Mouse (Mus musculus): ENCODE data around the gene Fkbp4. TPM values are rescaled to one million over a fixed set of nuclear protein-coding genes. Genes with fewer than 3 reads are reported as not detected.
"Not testable (repeated sequence)": the region's sequence is repeated elsewhere in the genome, so short reads cannot be mapped to it uniquely, and the experiment has no call there.

Gene Fkbp4
- total and polyA plus RNA-seq, 3 experiments = 144 to 369 (median 265) TPM

GRCm38 (mm10) chr6:128390683-128391082 is 47.8 kb downstream of the Fkbp4 start:
- TF ChIP-seq POLR2AphosphoS5 (IDR thresholded peaks at IDR 0.05; ENCODE audit: insufficient replicate concordance, low read depth, low read length) = no peak
- TF ChIP-seq TAL1 (conservative IDR thresholded peaks at IDR 0.05; ENCODE audit: low read depth, low read length) = no peak
- TF ChIP-seq GATA2 (IDR thresholded peaks at IDR 0.05; ENCODE audit: borderline replicate concordance, low read depth, low read length) = no peak
- no peak for TF ChIP-seq GATA1 (IDR thresholded peaks at IDR 0.05; ENCODE audit: borderline replicate concordance, low read length)
- H3K4me1 ChIP-seq (ENCODE audit: insufficient read depth, low read depth, low read length) = no peaks in the 10 kb centered on the region
- no peaks in the 10 kb centered on the region for H3K36me3 ChIP-seq (replicated peaks)
- H3K9me3 ChIP-seq (replicated peaks) = no peaks in the 10 kb centered on the region
- no peak for DNase-seq (ENCODE audit: low spot score)
- H3K4me3 ChIP-seq (ENCODE audit: low read depth, low read length) = no peak overlapping the region
- no peak for ATAC-seq (ENCODE audit: extremely low read depth, insufficient number of reproducible peaks, low FRiP score, poor library complexity, severe bottlenecking)
- H3K27me3 ChIP-seq (ENCODE audit: insufficient read depth, low read length) = peaks cover 14% of the 10 kb centered on the region

DNA sequence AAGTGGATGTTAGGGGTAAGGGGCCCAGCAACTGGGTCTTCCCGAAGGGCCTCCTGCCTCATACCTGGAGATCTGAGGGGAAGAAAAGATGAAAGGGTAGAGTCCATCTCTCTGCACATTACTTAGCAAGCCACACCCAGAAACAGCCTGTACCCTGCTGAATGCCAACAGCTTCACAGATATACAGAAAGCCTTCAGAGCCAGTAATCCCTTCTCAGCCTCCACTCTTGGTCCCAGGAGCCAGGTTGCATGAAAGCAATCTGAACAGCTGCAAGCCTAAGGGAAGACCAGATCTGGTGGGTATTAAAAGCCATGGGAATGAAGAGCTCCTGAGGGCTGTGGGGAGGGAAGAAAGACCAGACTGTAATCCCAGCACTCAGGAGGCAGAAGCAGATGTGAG is 49.3 kb downstream of the Fkbp4 start:
- no peaks in the 10 kb centered on the region for H3K36me3 ChIP-seq (replicated peaks)
- peaks cover 14% of the 10 kb centered on the region for H3K27me3 ChIP-seq (ENCODE audit: insufficient read depth, low read length)
- H3K4me1 ChIP-seq (ENCODE audit: insufficient read depth, low read depth, low read length) = no peaks in the 10 kb centered on the region
- TF ChIP-seq POLR2AphosphoS5 (IDR thresholded peaks at IDR 0.05; ENCODE audit: insufficient replicate concordance, low read depth, low read length) = no peak
- no peak for TF ChIP-seq CTCF (IDR thresholded peaks at IDR 0.05; ENCODE audit: low read depth, low read length)
- no peak for TF ChIP-seq GATA1 (IDR thresholded peaks at IDR 0.05; ENCODE audit: borderline replicate concordance, low read length)
- no peak for TF ChIP-seq TAL1 (conservative IDR thresholded peaks at IDR 0.05; ENCODE audit: low read depth, low read length)
- TF ChIP-seq GATA2 (IDR thresholded peaks at IDR 0.05; ENCODE audit: borderline replicate concordance, low read depth, low read length) = no peak
- DNase-seq (ENCODE audit: low spot score) (no peak), ATAC-seq (ENCODE audit: extremely low read depth, insufficient number of reproducible peaks, low FRiP score, poor library complexity, severe bottlenecking) (no peak)
- H3K9me3 ChIP-seq (replicated peaks) = no peaks in the 10 kb centered on the region
- no peak overlapping the region for H3K4me3 ChIP-seq (ENCODE audit: low read depth, low read length)

- Histone ChIP-seq H3K27me3 (ENCODE audit: insufficient read depth, low read length) (peaks cover 22% of the 10 kb centered on the region), H3K4me1 (ENCODE audit: insufficient read depth, low read depth, low read length) (peaks cover 4% of the 10 kb centered on the region; the same call in 1 of the 2 replicates), H3K4me3 (ENCODE audit: low read depth, low read length) (no peak overlapping the region), H3K36me3 (replicated peaks) (no peaks in the 10 kb centered on the region), H3K9me3 (replicated peaks) (no peaks in the 10 kb centered on the region)
- TF ChIP-seq TAL1 (conservative IDR thresholded peaks at IDR 0.05; ENCODE audit: low read depth, low read length) = no peak
- TF ChIP-seq POLR2AphosphoS5 (IDR thresholded peaks at IDR 0.05; ENCODE audit: insufficient replicate concordance, low read depth, low read length) = no peak
- TF ChIP-seq GATA1 (IDR thresholded peaks at IDR 0.05; ENCODE audit: borderline replicate concordance, low read length) = no peak
- TF ChIP-seq GATA2 (IDR thresholded peaks at IDR 0.05; ENCODE audit: borderline replicate concordance, low read depth, low read length) = no peak
- no peak for TF ChIP-seq CTCF (IDR thresholded peaks at IDR 0.05; ENCODE audit: low read depth, low read length)
- ATAC-seq (ENCODE audit: extremely low read depth, insufficient number of reproducible peaks, low FRiP score, poor library complexity, severe bottlenecking) (no peak), DNase-seq (ENCODE audit: low spot score) (no peak)
These were observed 53.5 kb downstream of the Fkbp4 start for GRCm38 (mm10) chr6:128385026-128385425.

GRCm38 (mm10) chr6:128383752-128384151 is 54.7 kb downstream of the Fkbp4 start:
- H3K27me3 ChIP-seq (ENCODE audit: insufficient read depth, low read length) = peaks cover 24% of the 10 kb centered on the region; the same call in 1 of the 2 replicates
- peaks cover 4% of the 10 kb centered on the region for H3K4me1 ChIP-seq (ENCODE audit: insufficient read depth, low read depth, low read length)
- TF ChIP-seq GATA1 (IDR thresholded peaks at IDR 0.05; ENCODE audit: borderline replicate concordance, low read length) (no peak), TAL1 (conservative IDR thresholded peaks at IDR 0.05; ENCODE audit: low read depth, low read length) (no peak), GATA2 (IDR thresholded peaks at IDR 0.05; ENCODE audit: borderline replicate concordance, low read depth, low read length) (no peak), CTCF (IDR thresholded peaks at IDR 0.05; ENCODE audit: low read depth, low read length) (no peak), POLR2AphosphoS5 (IDR thresholded peaks at IDR 0.05; ENCODE audit: insufficient replicate concordance, low read depth, low read length) (no peak)
- no peak overlapping the region for H3K4me3 ChIP-seq (ENCODE audit: low read depth, low read length)
- ATAC-seq (ENCODE audit: extremely low read depth, insufficient number of reproducible peaks, low FRiP score, poor library complexity, severe bottlenecking) = peak; percentile 78
- H3K9me3 ChIP-seq (replicated peaks) = no peaks in the 10 kb centered on the region
- DNase-seq (ENCODE audit: low spot score) = no peak
- H3K36me3 ChIP-seq (replicated peaks) = no peaks in the 10 kb centered on the region

DNA sequence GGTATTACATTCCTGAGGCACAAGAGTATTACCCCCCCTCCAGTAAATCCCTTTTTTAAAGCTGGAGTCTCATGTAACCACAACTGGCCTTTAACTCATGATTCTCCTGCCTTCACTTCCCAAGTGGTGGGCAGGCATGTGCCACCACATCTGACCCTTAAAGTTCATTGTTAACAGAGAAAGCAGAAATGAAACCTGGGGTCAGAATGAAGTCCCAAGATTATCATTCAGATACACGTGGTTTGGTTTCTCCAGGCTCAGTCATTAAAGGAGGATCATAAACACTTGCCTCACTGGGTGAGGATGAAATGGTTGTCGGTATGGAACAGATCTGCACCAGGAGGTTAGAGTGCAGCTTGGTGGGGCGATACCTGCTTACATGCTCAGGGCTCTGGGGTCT is 57.2 kb downstream of the Fkbp4 start:
- Histone ChIP-seq H3K36me3 (replicated peaks) (peaks cover 8% of the 10 kb centered on the region), H3K4me3 (ENCODE audit: low read depth, low read length) (no peak overlapping the region), H3K9me3 (replicated peaks) (no peaks in the 10 kb centered on the region), H3K4me1 (ENCODE audit: insufficient read depth, low read depth, low read length) (peaks cover 4% of the 10 kb centered on the region), H3K27me3 (ENCODE audit: insufficient read depth, low read length) (peaks cover 18% of the 10 kb centered on the region; the same call in 1 of the 2 replicates)
- ATAC-seq (ENCODE audit: extremely low read depth, insufficient number of reproducible peaks, low FRiP score, poor library complexity, severe bottlenecking) (no peak), DNase-seq (ENCODE audit: low spot score) (no peak)
- TF ChIP-seq TAL1 (conservative IDR thresholded peaks at IDR 0.05; ENCODE audit: low read depth, low read length) (no peak), CTCF (IDR thresholded peaks at IDR 0.05; ENCODE audit: low read depth, low read length) (no peak), POLR2AphosphoS5 (IDR thresholded peaks at IDR 0.05; ENCODE audit: insufficient replicate concordance, low read depth, low read length) (no peak), GATA2 (IDR thresholded peaks at IDR 0.05; ENCODE audit: borderline replicate concordance, low read depth, low read length) (no peak), GATA1 (IDR thresholded peaks at IDR 0.05; ENCODE audit: borderline replicate concordance, low read length) (no peak)

DNA sequence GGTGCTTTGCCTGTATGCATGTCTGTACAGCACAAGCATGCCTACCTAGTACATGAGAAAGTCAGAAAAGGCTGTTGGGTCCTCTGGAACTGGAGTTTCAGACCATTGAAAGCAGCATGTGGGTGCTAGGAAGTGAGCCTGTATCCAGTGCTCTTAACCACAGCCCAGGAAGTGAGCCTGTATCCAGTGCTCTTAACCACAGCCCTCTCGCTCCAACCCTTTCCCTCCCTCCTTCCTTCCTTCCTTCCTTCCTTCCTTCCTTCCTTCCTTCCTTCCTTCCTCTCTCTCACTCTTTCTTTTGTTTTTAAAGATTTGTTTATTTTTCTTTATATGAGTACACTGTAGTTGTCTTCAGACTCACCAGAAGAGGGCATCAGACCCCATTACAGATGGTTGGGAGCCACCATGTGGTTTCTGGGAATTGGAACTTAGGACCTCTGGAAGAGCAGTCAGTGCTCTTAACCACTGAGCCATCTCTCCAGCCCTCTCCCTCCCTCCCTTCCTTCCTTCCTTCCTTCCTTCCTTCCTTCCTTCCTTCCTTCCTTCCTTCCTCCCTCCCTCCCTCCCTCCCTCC is 57.8 kb downstream of the Fkbp4 start:
- not testable (repeated sequence) for DNase-seq (ENCODE audit: low spot score); H3K4me3 ChIP-seq (ENCODE audit: low read depth, low read length); H3K4me1 ChIP-seq (ENCODE audit: insufficient read depth, low read depth, low read length); ATAC-seq (ENCODE audit: extremely low read depth, insufficient number of reproducible peaks, low FRiP score, poor library complexity, severe bottlenecking); H3K9me3 ChIP-seq (replicated peaks)
- peaks cover 14% of the 10 kb centered on the region; the same call in 1 of the 2 replicates for H3K27me3 ChIP-seq (ENCODE audit: insufficient read depth, low read length)
- H3K36me3 ChIP-seq (replicated peaks) = peaks cover 14% of the 10 kb centered on the region

Other genes with a start within 250 kb of the Fkbp4 start
- not detected in 2 replicates for gene Tead4, start 137.9 kb downstream of the Fkbp4 start, total RNA-seq (2014; fragmentation: Nextera tagmentation)
- 0.05 and 0.06 TPM in 2 replicates for gene Tead4, start 137.9 kb downstream of the Fkbp4 start, total RNA-seq (2017)
- gene Tead4, start 137.9 kb downstream of the Fkbp4 start, polyA plus RNA-seq (2012) = not detected in 2 replicates
- gene Tulp3, start 82.8 kb downstream of the Fkbp4 start, total RNA-seq (2014; fragmentation: Nextera tagmentation) = 29.6 and 32.4 TPM in 2 replicates
- gene Tulp3, start 82.8 kb downstream of the Fkbp4 start, total RNA-seq (2017) = 4.5 and 5.2 TPM in 2 replicates
- 5.6 and 6.0 TPM in 2 replicates for gene Tulp3, start 82.8 kb downstream of the Fkbp4 start, polyA plus RNA-seq (2012)
- gene Rhno1, start 75.8 kb downstream of the Fkbp4 start, total RNA-seq (2014; fragmentation: Nextera tagmentation) = 52.4 and 52.8 TPM in 2 replicates
- gene Rhno1, start 75.8 kb downstream of the Fkbp4 start, total RNA-seq (2017) = 66.0 and 66.5 TPM in 2 replicates
- gene Rhno1, start 75.8 kb downstream of the Fkbp4 start, polyA plus RNA-seq (2012) = 82.8 and 84.1 TPM in 2 replicates
- gene Foxm1, start 75.7 kb downstream of the Fkbp4 start, total RNA-seq (2014; fragmentation: Nextera tagmentation) = 82.2 and 121 TPM in 2 replicates
- gene Foxm1, start 75.7 kb downstream of the Fkbp4 start, total RNA-seq (2017) = 18.9 and 21.4 TPM in 2 replicates
- 72.3 and 76.3 TPM in 2 replicates for gene Foxm1, start 75.7 kb downstream of the Fkbp4 start, polyA plus RNA-seq (2012)
- not detected in 2 replicates for gene Tex52, start 63.2 kb downstream of the Fkbp4 start, total RNA-seq (2014; fragmentation: Nextera tagmentation)
- 0.11 and 0.23 TPM in 2 replicates for gene Tex52, start 63.2 kb downstream of the Fkbp4 start, total RNA-seq (2017)
- not detected in 2 replicates for gene Tex52, start 63.2 kb downstream of the Fkbp4 start, polyA plus RNA-seq (2012)
- gene Gm44596, start 63.2 kb downstream of the Fkbp4 start, total RNA-seq (2014; fragmentation: Nextera tagmentation) = not detected in 2 replicates
- not detected in 2 replicates for gene Gm44596, start 63.2 kb downstream of the Fkbp4 start, total RNA-seq (2017)
- not detected in 2 replicates for gene Gm44596, start 63.2 kb downstream of the Fkbp4 start, polyA plus RNA-seq (2012)
- not detected in 2 replicates for gene Nrip2, start 39.4 kb downstream of the Fkbp4 start, total RNA-seq (2014; fragmentation: Nextera tagmentation)
- 0.06 and 0.11 TPM in 2 replicates for gene Nrip2, start 39.4 kb downstream of the Fkbp4 start, total RNA-seq (2017)
- gene Nrip2, start 39.4 kb downstream of the Fkbp4 start, polyA plus RNA-seq (2012) = not detected in 2 replicates
- 27.2 and 71.2 TPM in 2 replicates for gene Itfg2, start 13.7 kb downstream of the Fkbp4 start, total RNA-seq (2014; fragmentation: Nextera tagmentation)
- gene Itfg2, start 13.7 kb downstream of the Fkbp4 start, total RNA-seq (2017) = 12.3 and 16.2 TPM in 2 replicates
- 22.4 and 28.6 TPM in 2 replicates for gene Itfg2, start 13.7 kb downstream of the Fkbp4 start, polyA plus RNA-seq (2012)
- gene Pzp, start 88.0 kb upstream of the Fkbp4 start, total RNA-seq (2014; fragmentation: Nextera tagmentation) = not detected in 2 replicates
- 0.05 TPM in 1 of 2 replicates, not detected in the other for gene Pzp, start 88.0 kb upstream of the Fkbp4 start, total RNA-seq (2017)
- gene Pzp, start 88.0 kb upstream of the Fkbp4 start, polyA plus RNA-seq (2012) = not detected in 2 replicates
- not detected in 2 replicates for gene A2ml1, start 142.9 kb upstream of the Fkbp4 start, total RNA-seq (2014; fragmentation: Nextera tagmentation)
- gene A2ml1, start 142.9 kb upstream of the Fkbp4 start, total RNA-seq (2017) = 0.05 and 0.12 TPM in 2 replicates
- gene A2ml1, start 142.9 kb upstream of the Fkbp4 start, polyA plus RNA-seq (2012) = not detected in 2 replicates
- gene Klrb1a, start 184.9 kb upstream of the Fkbp4 start, total RNA-seq (2014; fragmentation: Nextera tagmentation) = not detected in 2 replicates
- gene Klrb1a, start 184.9 kb upstream of the Fkbp4 start, total RNA-seq (2017) = 0.11 and 0.12 TPM in 2 replicates
- gene Klrb1a, start 184.9 kb upstream of the Fkbp4 start, polyA plus RNA-seq (2012) = not detected in 2 replicates
- not detected in 2 replicates for gene Clec2h, start 223.7 kb upstream of the Fkbp4 start, total RNA-seq (2014; fragmentation: Nextera tagmentation)
- gene Clec2h, start 223.7 kb upstream of the Fkbp4 start, total RNA-seq (2017) = 0.06 and 0.11 TPM in 2 replicates
- gene Clec2h, start 223.7 kb upstream of the Fkbp4 start, polyA plus RNA-seq (2012) = not detected in 2 replicates

All from G1E (cell line).